Mouse (Mus musculus): ENCODE measurements around the gene Cdc42ep5. TPM values are rescaled to one million over a fixed set of nuclear protein-coding genes. Genes with fewer than 3 reads are reported as not detected.
"Not testable (repeated sequence)": the region's sequence is repeated elsewhere in the genome, so short reads cannot be mapped to it uniquely, and the experiment has no call there.

The Cdc42ep5 gene
- 18.3 and 22.1 TPM in 2 replicates for polyA plus RNA-seq (2016; fragmentation: Nextera tagmentation; extraction: Ambion mirVana)

DNA sequence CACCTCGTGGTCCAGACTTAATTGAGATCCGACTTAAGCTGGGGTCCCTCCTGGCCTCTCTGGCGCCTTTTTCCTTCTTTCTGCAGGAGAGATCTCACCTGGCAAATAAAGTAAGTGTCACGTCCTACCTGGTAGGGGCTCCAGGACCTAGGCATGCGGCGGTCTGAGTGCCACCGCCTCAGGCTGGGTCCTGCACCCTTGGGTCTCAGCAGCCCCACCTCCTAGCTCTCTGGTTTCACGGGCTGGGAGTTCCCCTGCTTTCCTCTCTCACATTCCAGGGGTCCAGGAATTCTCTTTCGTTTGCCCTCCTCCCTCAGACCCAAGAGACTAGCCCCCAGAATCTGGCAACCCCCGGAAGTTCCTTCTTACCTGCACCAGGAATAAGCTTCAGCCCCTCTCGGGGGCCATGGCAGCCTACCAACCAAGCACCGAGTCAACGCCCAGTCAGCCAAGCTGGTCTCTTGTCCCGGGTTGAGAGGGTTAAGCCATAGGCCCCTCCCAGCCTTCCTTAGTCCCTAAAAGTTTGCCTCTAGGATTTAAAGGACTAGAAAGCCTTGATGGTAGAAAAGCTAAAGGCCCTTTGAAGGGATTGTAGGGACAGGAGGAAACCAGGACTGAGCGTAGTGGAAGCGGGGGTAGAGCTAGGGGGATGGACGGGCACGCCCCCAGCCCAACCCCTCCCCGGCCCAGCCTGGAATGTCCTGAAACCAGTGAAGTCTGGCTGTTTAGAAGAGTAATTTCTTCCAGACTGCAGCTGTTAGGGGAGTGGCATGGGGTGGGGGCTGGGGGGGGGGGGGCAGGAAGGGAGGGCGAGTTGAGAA lies at the start of gene Cdc42ep5:
Cdc42ep5 (minus strand) TSS at position 771 of the 821 bp plus-strand sequence.
- no peaks in the 10 kb centered on the region for H3K27me3 ChIP-seq (ENCODE audit: poor library complexity, severe bottlenecking)
- peak within 1 kb of the TSS; percentile 80 for H3K27ac ChIP-seq
- WGBS = under 1% methylated on average over 19 of the region's 20 CpGs
- no peaks in the 10 kb centered on the region for H3K9me3 ChIP-seq
- peaks cover 33% of the 10 kb centered on the region for H3K4me1 ChIP-seq
- peak within 1 kb of the TSS; percentile 57 for H3K4me3 ChIP-seq
- no peaks in the 10 kb centered on the region for H3K36me3 ChIP-seq (replicated peaks)
- peak; percentile 64 for DNase-seq (ENCODE audit: extremely low spot score, low spot score)

- not testable (repeated sequence) for DNase-seq (ENCODE audit: extremely low spot score, low spot score); H3K36me3 ChIP-seq (replicated peaks); H3K9me3 ChIP-seq; H3K4me3 ChIP-seq; H3K27ac ChIP-seq; H3K27me3 ChIP-seq (ENCODE audit: poor library complexity, severe bottlenecking); H3K4me1 ChIP-seq
Observed at GRCm38 (mm10) chr7:4213436-4213835, 48.8 kb upstream of the Cdc42ep5 start.

GRCm38 (mm10) chr7:4208626-4209025 lies 44.0 kb upstream of the Cdc42ep5 start:
- Histone ChIP-seq H3K36me3 (replicated peaks) (no peaks in the 10 kb centered on the region), H3K4me3 (no peak overlapping the region), H3K4me1 (no peaks in the 10 kb centered on the region), H3K27me3 (ENCODE audit: poor library complexity, severe bottlenecking) (no peaks in the 10 kb centered on the region), H3K9me3 (peaks cover 4% of the 10 kb centered on the region; the same call in 1 of the 2 replicates), H3K27ac (no peak overlapping the region)
- 43% methylated on average over 2 of the region's 2 CpGs for WGBS
- no peak for DNase-seq (ENCODE audit: extremely low spot score, low spot score)

DNA sequence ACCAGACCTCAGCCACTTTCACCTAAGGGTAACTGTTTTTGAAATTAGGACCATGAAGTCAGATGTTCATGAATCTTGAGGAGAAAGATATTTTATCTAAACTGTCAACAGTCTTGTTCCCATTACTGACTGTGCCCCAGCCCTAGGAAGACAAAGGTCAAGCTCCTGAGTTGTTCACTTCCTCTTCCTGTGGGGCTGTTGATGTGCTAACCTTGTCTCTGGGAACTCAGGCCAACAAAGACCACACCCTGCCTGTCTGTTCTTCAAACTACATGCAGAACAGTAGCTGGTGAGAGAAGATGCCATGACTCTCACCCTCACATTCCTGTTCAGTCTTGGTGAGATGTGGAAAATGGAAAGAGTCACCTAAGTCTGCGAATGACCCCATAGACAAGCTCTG lies 42.5 kb upstream of the Cdc42ep5 start:
- Histone ChIP-seq H3K4me3 (no peak overlapping the region), H3K27me3 (ENCODE audit: poor library complexity, severe bottlenecking) (no peaks in the 10 kb centered on the region), H3K9me3 (peaks cover 4% of the 10 kb centered on the region; the same call in 1 of the 2 replicates), H3K4me1 (no peaks in the 10 kb centered on the region), H3K36me3 (replicated peaks) (no peaks in the 10 kb centered on the region), H3K27ac (no peak overlapping the region)
- DNase-seq (ENCODE audit: extremely low spot score, low spot score) = no peak
- 85% methylated on average over 1 of the region's 1 CpGs for WGBS

DNA sequence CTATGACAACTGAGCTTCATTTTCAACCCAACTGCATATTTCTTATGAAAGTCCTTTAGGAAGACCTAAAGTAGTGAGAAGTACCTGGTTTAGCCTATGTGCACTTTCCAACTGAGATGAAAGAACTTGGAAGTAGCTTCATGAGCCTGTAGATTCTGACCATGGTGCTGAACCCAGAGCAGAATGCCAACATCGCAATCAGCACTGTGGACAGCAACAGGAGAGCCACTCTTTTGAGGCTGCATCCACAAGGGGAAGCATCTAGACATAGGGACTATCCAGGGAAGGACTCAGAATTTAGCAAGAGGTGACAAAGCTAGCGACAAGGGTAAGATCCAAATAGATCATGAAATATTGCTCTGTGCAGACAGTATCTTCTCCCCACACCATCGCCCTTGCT lies 13.8 kb upstream of the Cdc42ep5 start:
- Histone ChIP-seq H3K4me3 (no peak overlapping the region), H3K4me1 (no peaks in the 10 kb centered on the region), H3K27me3 (ENCODE audit: poor library complexity, severe bottlenecking) (no peaks in the 10 kb centered on the region), H3K27ac (no peak overlapping the region), H3K36me3 (replicated peaks) (no peaks in the 10 kb centered on the region), H3K9me3 (no peaks in the 10 kb centered on the region)
- DNase-seq (ENCODE audit: extremely low spot score, low spot score) = no peak
- WGBS = 45% methylated on average over 3 of the region's 3 CpGs

- 84% methylated on average over 6 of the region's 6 CpGs for WGBS
- Histone ChIP-seq H3K4me3 (no peak overlapping the region), H3K9me3 (no peaks in the 10 kb centered on the region), H3K27me3 (ENCODE audit: poor library complexity, severe bottlenecking) (no peaks in the 10 kb centered on the region), H3K27ac (no peak overlapping the region), H3K4me1 (peaks cover 5% of the 10 kb centered on the region), H3K36me3 (replicated peaks) (no peaks in the 10 kb centered on the region)
- no peak for DNase-seq (ENCODE audit: extremely low spot score, low spot score)
Observed at GRCm38 (mm10) chr7:4170193-4170938, 5.7 kb upstream of the Cdc42ep5 start.

DNA sequence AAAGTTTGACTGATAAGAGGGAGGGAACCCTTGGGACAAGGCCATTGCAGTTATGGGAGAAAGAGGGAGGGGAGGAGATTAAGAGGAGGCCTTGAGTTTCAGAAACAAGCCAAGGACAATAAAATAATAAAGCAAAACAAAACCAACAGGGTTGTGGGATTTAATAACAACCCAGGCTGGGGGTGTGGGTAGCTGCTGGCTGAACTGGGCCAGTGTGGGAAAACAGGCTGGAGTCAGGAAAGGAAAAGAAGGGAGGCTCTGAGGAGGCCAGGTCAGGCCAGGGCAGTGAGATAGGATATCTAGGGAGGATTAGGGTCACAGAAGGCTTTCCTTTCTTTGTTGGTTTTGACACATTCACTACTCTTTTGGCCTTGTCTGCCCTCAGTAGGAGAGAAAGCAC lies 2.4 kb upstream of the Cdc42ep5 start:
- Histone ChIP-seq H3K27me3 (ENCODE audit: poor library complexity, severe bottlenecking) (no peaks in the 10 kb centered on the region), H3K4me3 (no peak overlapping the region), H3K4me1 (peaks cover 33% of the 10 kb centered on the region), H3K36me3 (replicated peaks) (no peaks in the 10 kb centered on the region), H3K9me3 (no peaks in the 10 kb centered on the region), H3K27ac (no peak overlapping the region)
- DNase-seq (ENCODE audit: extremely low spot score, low spot score) = no peak

- no peaks in the 10 kb centered on the region for H3K9me3 ChIP-seq
- peak overlapping the region; percentile 80 for H3K27ac ChIP-seq
- peaks cover 33% of the 10 kb centered on the region for H3K4me1 ChIP-seq
- H3K4me3 ChIP-seq = peak overlapping the region; percentile 57; the same call in 1 of the 2 replicates
- DNase-seq (ENCODE audit: extremely low spot score, low spot score) = no peak
- no peaks in the 10 kb centered on the region for H3K36me3 ChIP-seq (replicated peaks)
- no peaks in the 10 kb centered on the region for H3K27me3 ChIP-seq (ENCODE audit: poor library complexity, severe bottlenecking)
- 20% methylated on average over 3 of the region's 3 CpGs for WGBS
Observed at GRCm38 (mm10) chr7:4165286-4165685, 626 bp upstream of the Cdc42ep5 start.

DNA sequence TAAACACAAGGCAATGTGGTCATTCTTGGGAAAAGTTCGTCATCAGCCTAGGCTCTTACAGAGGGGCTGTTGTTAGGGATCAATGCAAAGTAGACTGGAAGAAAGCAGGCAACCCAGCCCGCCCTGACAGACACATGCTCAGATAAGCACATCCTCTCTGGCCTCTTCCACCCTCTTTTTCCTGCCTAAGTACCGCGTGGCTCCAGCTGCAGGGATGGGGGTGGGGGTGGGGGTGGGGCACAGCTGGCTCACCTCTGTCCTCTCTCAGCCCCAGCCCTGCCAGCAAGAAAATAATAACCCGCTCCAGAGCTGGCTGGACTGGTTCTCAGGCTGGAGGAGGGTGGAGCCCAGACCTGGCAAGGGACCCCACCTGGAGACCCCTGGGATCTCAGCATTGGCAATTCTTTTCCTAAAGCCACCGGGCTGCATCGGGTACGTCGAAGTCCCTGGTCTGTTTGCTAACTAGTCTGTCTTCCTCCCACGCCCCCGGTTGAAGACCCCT lies 1.0 kb downstream of the Cdc42ep5 start:
- WGBS = 2% methylated on average over 11 of the region's 11 CpGs

DNA sequence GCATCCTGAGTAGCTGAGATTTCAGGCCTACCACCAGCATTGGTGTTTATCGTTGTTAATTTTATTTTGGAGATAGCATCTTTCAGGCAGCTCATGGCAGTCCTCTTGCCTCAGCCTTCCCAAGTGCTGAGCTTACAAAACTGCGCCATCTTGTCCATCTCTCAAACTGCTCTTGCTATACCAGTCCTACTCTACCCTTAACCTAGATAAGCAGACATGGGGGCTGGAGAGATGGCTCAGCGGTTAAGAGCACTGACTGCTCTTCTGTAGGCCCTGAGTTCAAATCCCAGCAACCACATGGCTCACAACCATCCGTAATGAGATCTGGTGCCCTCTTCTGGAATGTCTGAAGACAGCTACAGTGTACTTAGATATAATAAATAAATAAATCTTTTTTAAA lies 3.1 kb downstream of the Cdc42ep5 start:
- WGBS = 94% methylated on average over 4 of the region's 4 CpGs
- not testable (repeated sequence) for H3K36me3 ChIP-seq (replicated peaks); H3K9me3 ChIP-seq; H3K27me3 ChIP-seq (ENCODE audit: poor library complexity, severe bottlenecking); DNase-seq (ENCODE audit: extremely low spot score, low spot score); H3K4me3 ChIP-seq; H3K27ac ChIP-seq
- peaks cover 29% of the 10 kb centered on the region for H3K4me1 ChIP-seq

More for the DNA sequence above, 1.0 kb downstream of the Cdc42ep5 start:
- Histone ChIP-seq H3K9me3 (no peaks in the 10 kb centered on the region), H3K4me1 (peaks cover 33% of the 10 kb centered on the region), H3K36me3 (replicated peaks) (no peaks in the 10 kb centered on the region), H3K27ac (peak overlapping the region; percentile 80), H3K4me3 (peak overlapping the region; percentile 57), H3K27me3 (ENCODE audit: poor library complexity, severe bottlenecking) (no peaks in the 10 kb centered on the region)
- no peak for DNase-seq (ENCODE audit: extremely low spot score, low spot score)

DNA sequence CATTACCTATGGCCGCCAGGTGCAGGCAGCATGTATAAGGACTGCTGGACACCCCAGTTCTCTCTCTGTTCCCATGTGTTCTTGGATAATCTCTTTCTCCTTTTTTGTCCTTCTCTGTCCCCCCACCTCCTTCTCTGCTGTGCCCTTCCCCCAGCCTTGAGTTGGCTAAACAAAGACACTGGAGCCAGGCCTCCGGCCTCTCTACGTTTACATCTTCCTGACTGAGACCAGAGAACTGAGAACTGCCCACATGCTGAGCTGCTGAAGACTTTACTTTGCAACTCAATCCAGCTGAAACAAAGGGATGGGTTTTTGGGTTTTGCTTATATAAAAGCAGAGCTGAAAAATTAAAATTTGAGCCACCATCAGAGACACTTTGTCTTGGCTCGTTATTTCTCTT lies 9.7 kb downstream of the Cdc42ep5 start:
- H3K27me3 ChIP-seq (ENCODE audit: poor library complexity, severe bottlenecking) = peaks cover 29% of the 10 kb centered on the region
- 40% methylated on average over 4 of the region's 4 CpGs for WGBS
- DNase-seq (ENCODE audit: extremely low spot score, low spot score) = no peak
- H3K4me1 ChIP-seq = peaks cover 19% of the 10 kb centered on the region
- H3K27ac ChIP-seq = no peak overlapping the region
- no peaks in the 10 kb centered on the region for H3K36me3 ChIP-seq (replicated peaks)
- H3K4me3 ChIP-seq = no peak overlapping the region
- 0 out of 2 replicates have a peak, but pooled peaks cover 3% of the 10 kb centered on the region for H3K9me3 ChIP-seq

GRCm38 (mm10) chr7:4154356-4154755 lies 10.3 kb downstream of the Cdc42ep5 start:
- Histone ChIP-seq H3K27me3 (ENCODE audit: poor library complexity, severe bottlenecking) (peaks cover 30% of the 10 kb centered on the region), H3K4me3 (no peak overlapping the region), H3K36me3 (replicated peaks) (no peaks in the 10 kb centered on the region), H3K4me1 (peaks cover 23% of the 10 kb centered on the region), H3K27ac (no peak overlapping the region), H3K9me3 (0 out of 2 replicates have a peak, but pooled peaks cover 3% of the 10 kb centered on the region)
- WGBS = 79% methylated on average over 5 of the region's 5 CpGs
- DNase-seq (ENCODE audit: extremely low spot score, low spot score) = no peak

GRCm38 (mm10) chr7:4151241-4151640 lies 13.4 kb downstream of the Cdc42ep5 start:
- Histone ChIP-seq H3K4me3 (peak overlapping the region; percentile 75), H3K36me3 (replicated peaks) (peaks cover 23% of the 10 kb centered on the region), H3K9me3 (0 out of 2 replicates have a peak, but pooled peaks cover 3% of the 10 kb centered on the region), H3K27me3 (ENCODE audit: poor library complexity, severe bottlenecking) (peaks cover 30% of the 10 kb centered on the region), H3K27ac (no peak overlapping the region), H3K4me1 (peaks cover 35% of the 10 kb centered on the region)
- DNase-seq (ENCODE audit: extremely low spot score, low spot score) = no peak
- 20% methylated on average over 22 of the region's 22 CpGs for WGBS
